Mouse (Mus musculus): ENCODE data around the gene Fbxo27.

The Fbxo27 gene

DNA sequence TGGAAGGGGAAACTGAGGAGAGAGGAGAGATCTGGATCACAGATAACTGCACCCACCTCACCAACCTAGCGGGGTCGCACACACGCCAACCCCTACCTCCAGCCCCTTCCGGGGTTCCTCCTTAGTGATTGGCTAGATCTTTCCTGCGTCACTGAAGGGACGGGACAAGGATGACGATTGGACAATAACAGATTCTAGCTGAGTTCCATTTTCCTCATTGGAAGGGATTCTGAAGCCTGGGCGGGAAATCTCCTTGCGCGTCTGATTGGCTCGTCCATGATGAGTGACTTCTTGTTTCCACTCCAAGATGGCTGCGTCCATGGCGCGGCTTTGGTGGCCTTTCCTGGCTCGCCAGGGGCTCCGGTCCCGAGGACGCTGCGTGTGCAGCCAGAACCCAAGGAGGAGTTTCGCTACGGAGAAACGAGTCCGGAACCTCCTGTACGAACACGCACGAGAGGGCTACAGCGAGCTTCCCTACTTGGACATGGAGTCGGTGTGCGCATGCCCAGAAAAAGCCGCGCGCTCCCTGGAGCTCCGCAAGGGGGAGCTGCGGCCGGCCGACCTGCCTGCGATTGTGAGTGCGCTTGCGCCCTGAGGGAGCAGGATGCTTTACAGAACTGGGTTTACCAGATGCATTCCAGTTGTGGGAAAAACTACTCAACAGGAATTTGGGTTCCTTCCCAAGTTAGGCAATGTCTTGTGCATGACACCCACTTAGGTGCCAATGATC lies 49.2 kb downstream of the Fbxo27 start, which contains the start of the genes Mrps12 and Sars2:
TSS of gene Mrps12 (minus strand) at position 112 of the 730 bp plus-strand sequence.
TSS of gene Sars2 (plus strand) at position 284 of the 730 bp plus-strand sequence.
- in situ Hi-C loops (cut with MboI; ENCODE audit: low sequenced_read_pairs): no loop called here
